Mouse (Mus musculus) liver, adult 2 months (tissue): ENCODE results near the gene Kcnj4. TPM values are rescaled to one million over a fixed set of nuclear protein-coding genes. Genes with fewer than 3 reads are reported as not detected.

Experiments
- DNase-seq: peaks from one replicate; pipeline ENCODE4 v3.0.0-alpha.2; 2011; ENCODE audit warnings: low read depth, low spot score; ENCODE audit errors: extremely low read depth
- H3K27ac ChIP-seq: fragments of 200-500 bp; replicated peaks from 2 replicates; pipeline ENCODE4 v1.5.1; 2012; ENCODE audit warnings: low read depth, mild to moderate bottlenecking, control low read depth, inconsistent platforms, low read length; ENCODE audit not compliant: insufficient read depth
- H3K27me3 ChIP-seq: fragments of 200-500 bp; 2 replicates; pipeline ENCODE4 v1.6.1; 2012; ENCODE audit warnings: mild to moderate bottlenecking, moderate library complexity, low read length, inconsistent platforms; ENCODE audit not compliant: control insufficient read depth, insufficient read depth
- H3K36me3 ChIP-seq: fragments of 200-500 bp; 2 replicates; pipeline ENCODE4 v1.6.1; 2012; ENCODE audit warnings: low read length, inconsistent platforms; ENCODE audit not compliant: control insufficient read depth, insufficient read depth
- H3K4me1 ChIP-seq: fragments of 200-500 bp; 2 replicates; pipeline ENCODE4 v1.6.1; 2011; ENCODE audit warnings: low read length; ENCODE audit not compliant: control insufficient read depth, insufficient read depth
- H3K4me3 ChIP-seq: fragments of 200-500 bp; 2 replicates; pipeline ENCODE4 v1.5.1; 2011; ENCODE audit warnings: low read depth, mild to moderate bottlenecking, control low read depth, low read length, moderate library complexity; ENCODE audit not compliant: insufficient read depth
- H3K79me2 ChIP-seq: fragments of 200-500 bp; 2 replicates; pipeline ENCODE4 v1.6.1; 2012; ENCODE audit warnings: inconsistent platforms, mild to moderate bottlenecking, low read length, moderate library complexity; ENCODE audit not compliant: control insufficient read depth, insufficient read depth
- H3K9ac ChIP-seq: fragments of 200-500 bp; 2 replicates; pipeline ENCODE4 v1.6.1; 2012; ENCODE audit warnings: low read depth, mild to moderate bottlenecking, control low read depth, inconsistent platforms, low read length
- CTCF ChIP-seq: fragments of 200-500 bp; IDR thresholded peaks from 2 replicates; pipeline ENCODE4 v1.5.1; 2011; ENCODE audit warnings: low read depth, low read length, control low read depth
- POLR2A ChIP-seq: fragments of 200-500 bp; IDR thresholded peaks from 2 replicates; pipeline ENCODE4 v1.6.1; 2011; ENCODE audit warnings: low read length, control low read depth; ENCODE audit not compliant: insufficient read depth; ENCODE audit errors: extremely low read depth
- WGBS: fragments of 180-500 bp; shearing (Covaris S2); methylation state at CpG from one replicate; pipeline ENCODE4 v1.1.7; 2018; 5-methylcytosine and 5-hydroxymethylcytosine counted together
- polyA plus RNA-seq: library from polyadenylated mRNA; depleted of rRNA; stranded (reverse); fragments of >200 nt; gene quantifications from 2 replicates; pipeline ENCODE4 v1.2.3, GENCODE M21; 2012
- total RNA-seq: library from RNA; depleted of rRNA; stranded (reverse); fragments of >200 nt; gene quantifications from 2 replicates; pipeline ENCODE4 v1.2.3, GENCODE M21; 2014

The Kcnj4 gene
- total and polyA plus RNA-seq, 2 experiments = not detected

DNA sequence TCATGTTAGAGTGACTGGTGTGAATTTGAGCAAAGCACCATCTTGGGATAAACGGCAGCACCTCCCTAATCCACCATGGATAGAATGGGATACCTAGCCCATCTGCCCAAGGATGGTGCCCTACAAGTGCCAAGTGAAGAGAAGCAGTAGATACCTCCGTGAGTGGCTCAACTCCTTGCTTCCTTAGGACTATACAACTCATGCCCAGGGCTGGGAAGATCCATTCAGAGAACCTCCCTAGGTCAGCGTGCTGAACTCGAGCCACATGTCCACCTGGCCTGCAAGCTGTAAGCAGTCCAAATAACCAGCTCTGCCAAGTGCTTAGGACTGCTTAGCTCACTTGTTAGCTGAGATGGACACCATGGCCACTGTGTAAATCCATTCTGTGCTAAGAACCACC lies 22.2 kb upstream of the Kcnj4 start:
- no peak overlapping the region for H3K9ac ChIP-seq
- H3K36me3 ChIP-seq = peaks cover 40% of the 10 kb centered on the region
- H3K27me3 ChIP-seq = no peaks in the 10 kb centered on the region
- no peaks in the 10 kb centered on the region for H3K79me2 ChIP-seq
- no peak for TF ChIP-seq POLR2A
- TF ChIP-seq CTCF = no peak
- H3K4me3 ChIP-seq = no peak overlapping the region
- no peak overlapping the region for H3K27ac ChIP-seq
- DNase-seq = peak; percentile 66
- H3K4me1 ChIP-seq = no peaks in the 10 kb centered on the region; the same call in 1 of the 2 replicates
- 51% methylated on average over 4 of the region's 4 CpGs for WGBS

DNA sequence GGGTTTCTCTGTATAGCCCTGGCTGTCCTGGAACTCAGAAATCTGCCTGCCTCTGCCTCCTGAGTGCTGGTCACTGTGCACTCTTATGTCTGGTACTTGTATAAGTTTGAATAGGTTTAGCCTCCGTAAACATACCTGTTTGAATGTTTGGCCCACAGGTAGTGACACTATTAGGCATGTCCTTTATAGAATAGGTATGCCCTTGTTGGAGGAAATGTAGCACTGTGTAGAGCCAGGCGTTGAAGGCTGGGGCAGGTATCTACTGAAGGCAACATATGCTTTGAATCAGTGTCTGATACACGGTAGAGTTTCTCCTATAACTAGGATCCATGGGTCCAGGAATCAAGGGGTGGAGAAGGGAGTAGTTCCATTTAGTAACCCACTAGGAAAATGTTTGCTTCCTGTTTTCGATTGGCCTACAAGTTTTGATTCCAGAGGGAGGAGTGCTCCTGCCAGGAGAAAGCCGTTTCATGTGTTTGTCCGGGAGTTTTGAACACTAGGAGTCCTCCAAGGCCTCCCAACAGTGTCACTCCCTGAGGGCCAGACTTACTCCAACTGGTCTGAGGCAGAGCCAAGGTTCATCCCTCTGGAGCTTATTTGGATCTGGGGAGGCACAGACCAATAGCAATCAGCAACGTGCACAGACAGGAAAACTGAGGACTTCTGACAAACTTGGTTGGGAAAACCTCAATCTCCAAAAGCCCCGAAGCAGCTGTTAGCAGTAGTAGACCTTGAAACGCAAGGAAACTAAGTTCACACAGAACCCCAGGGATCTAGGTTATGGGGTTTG lies 21.1 kb upstream of the Kcnj4 start:
- TF ChIP-seq CTCF = no peak
- TF ChIP-seq POLR2A = no peak
- 57% methylated on average over 9 of the region's 9 CpGs for WGBS
- no peak overlapping the region for H3K4me3 ChIP-seq
- peaks cover 32% of the 10 kb centered on the region for H3K36me3 ChIP-seq
- H3K9ac ChIP-seq = no peak overlapping the region
- H3K79me2 ChIP-seq = no peaks in the 10 kb centered on the region
- H3K4me1 ChIP-seq = no peaks in the 10 kb centered on the region; the same call in 1 of the 2 replicates
- no peaks in the 10 kb centered on the region for H3K27me3 ChIP-seq
- H3K27ac ChIP-seq = no peak overlapping the region
- peak; percentile 28 for DNase-seq

DNA sequence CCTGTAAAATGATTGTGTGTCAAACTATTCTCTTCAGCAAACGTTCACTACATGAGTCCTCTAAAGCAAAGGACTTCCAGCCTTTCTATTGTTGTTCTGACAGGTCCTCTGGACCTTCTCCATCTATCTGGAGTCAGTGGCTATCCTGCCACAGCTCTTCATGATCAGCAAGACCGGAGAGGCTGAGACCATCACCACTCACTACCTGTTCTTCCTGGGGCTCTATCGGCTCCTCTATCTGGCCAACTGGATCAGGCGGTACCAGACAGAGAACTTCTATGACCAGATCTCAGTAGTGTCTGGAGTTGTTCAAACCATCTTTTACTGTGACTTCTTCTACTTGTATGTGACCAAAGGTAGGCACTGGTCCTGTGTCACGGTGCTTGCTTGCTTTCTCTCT lies 20.5 kb upstream of the Kcnj4 start:
- 81% methylated on average over 5 of the region's 5 CpGs for WGBS
- H3K4me1 ChIP-seq = no peaks in the 10 kb centered on the region; the same call in 1 of the 2 replicates
- no peak overlapping the region for H3K27ac ChIP-seq
- no peak for TF ChIP-seq POLR2A
- no peak for TF ChIP-seq CTCF
- H3K9ac ChIP-seq = no peak overlapping the region
- H3K4me3 ChIP-seq = no peak overlapping the region
- DNase-seq = no peak
- H3K36me3 ChIP-seq = peaks cover 26% of the 10 kb centered on the region
- no peaks in the 10 kb centered on the region for H3K27me3 ChIP-seq
- H3K79me2 ChIP-seq = no peaks in the 10 kb centered on the region

DNA sequence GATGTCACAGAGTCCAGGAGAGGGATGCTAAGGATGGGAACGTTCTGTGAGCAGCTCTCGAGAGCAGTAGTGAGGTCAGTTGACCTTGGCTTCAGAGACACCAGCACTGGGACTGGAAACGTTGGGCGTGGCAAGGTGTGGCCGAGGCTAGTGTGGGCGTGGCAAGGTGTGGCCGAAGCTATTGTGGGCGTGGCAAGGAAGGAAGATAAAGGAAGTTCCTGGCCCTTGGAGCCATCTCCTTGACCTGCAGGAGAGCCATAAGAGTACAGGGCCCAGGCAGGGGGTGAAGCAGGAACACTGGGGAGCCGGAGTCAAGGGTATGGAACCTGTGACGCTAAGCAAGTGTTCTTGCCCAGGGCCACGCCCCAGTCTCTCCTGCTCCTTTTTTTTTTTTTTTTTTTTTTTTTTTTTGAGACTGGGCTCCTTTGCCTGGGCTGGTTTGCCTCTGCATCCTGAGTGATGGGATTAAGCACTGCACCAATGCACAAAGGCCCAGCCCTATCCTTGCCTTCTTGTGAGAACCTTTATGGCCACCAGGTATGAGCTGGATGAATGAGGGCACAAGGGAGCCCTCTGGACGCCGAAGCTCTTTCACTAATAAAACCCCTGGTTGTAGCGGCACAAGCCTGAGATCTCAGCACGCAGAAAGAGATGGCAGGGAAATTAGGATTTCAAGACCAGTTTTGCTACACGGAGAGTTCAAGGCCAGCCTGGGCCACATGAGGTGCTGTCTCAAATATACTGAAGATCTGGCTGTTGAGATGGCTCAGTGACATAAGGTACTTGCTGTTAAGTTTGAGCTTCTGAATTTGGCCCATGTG lies 14.6 kb upstream of the Kcnj4 start:
- Histone ChIP-seq H3K4me1 (peaks cover 3% of the 10 kb centered on the region), H3K4me3 (no peak overlapping the region), H3K9ac (no peak overlapping the region), H3K27me3 (peaks cover 18% of the 10 kb centered on the region), H3K79me2 (no peaks in the 10 kb centered on the region), H3K27ac (no peak overlapping the region), H3K36me3 (no peaks in the 10 kb centered on the region)
- no peak for TF ChIP-seq CTCF
- TF ChIP-seq POLR2A = no peak
- WGBS = 60% methylated on average over 16 of the region's 16 CpGs
- no peak for DNase-seq

DNA sequence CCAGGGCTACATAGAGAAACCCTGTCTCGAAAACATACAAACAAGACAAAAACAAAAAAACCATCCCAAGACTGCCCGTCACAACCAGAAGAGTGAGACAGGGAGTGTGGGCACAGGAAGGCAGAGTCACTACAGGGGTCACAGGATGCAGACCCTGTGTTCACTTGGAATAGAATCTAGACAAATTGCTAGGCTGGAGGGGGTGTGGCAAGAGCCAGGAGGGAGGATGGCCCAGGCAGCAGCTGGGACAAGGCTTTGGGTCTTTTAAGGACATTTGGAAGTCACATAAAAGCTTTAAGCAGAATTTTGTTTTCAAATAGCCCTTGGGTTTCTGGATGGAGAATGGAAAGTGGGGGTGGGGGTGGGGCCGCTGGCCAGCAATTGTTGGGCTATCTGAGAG lies 13.5 kb upstream of the Kcnj4 start:
- H3K36me3 ChIP-seq = no peaks in the 10 kb centered on the region
- no peak for TF ChIP-seq CTCF
- TF ChIP-seq POLR2A = no peak
- no peak overlapping the region for H3K4me3 ChIP-seq
- peaks cover 3% of the 10 kb centered on the region for H3K4me1 ChIP-seq
- no peak overlapping the region for H3K27ac ChIP-seq
- whole genome bisulfite sequencing = 81% methylated on average over 3 of the region's 3 CpGs
- peaks cover 20% of the 10 kb centered on the region for H3K27me3 ChIP-seq
- DNase-seq = no peak
- no peaks in the 10 kb centered on the region for H3K79me2 ChIP-seq
- no peak overlapping the region for H3K9ac ChIP-seq
